Mouse (Mus musculus) heart, postnatal 14 days (tissue): Measurements from ENCODE around the gene Gm49333. TPM values are rescaled to one million over a fixed set of nuclear protein-coding genes. Genes with fewer than 3 reads are reported as not detected.
"Not testable (repeated sequence)": the region's sequence is repeated elsewhere in the genome, so short reads cannot be mapped to it uniquely, and the experiment has no call there.

Source experiments
- DNase-seq, 2 experiments: peaks; one replicate each; pipeline ENCODE4 v3.0.0; 2021 to 2022
- intact Hi-C: fragments of 180-260 bp; cut with DNase I; formaldehyde crosslinking; loops from one replicate; pipeline ENCODE4 v1.15.1; 2025
- total RNA-seq, 2 experiments: library from RNA; stranded (reverse); gene quantifications; 2 replicates each; pipeline ENCODE4 v1.2.3; 2021

Gene Gm49333
- total RNA-seq, 2 experiments from 2014 or later, result 0.29 TPM; not detected in 1

- intact Hi-C loops, result no loop called here
- peak; percentile 43 to 58 for DNase-seq
These were observed 10.7 kb downstream of the Gm49333 start for GRCm38 (mm10) chr16:20621991-20622685.

DNA sequence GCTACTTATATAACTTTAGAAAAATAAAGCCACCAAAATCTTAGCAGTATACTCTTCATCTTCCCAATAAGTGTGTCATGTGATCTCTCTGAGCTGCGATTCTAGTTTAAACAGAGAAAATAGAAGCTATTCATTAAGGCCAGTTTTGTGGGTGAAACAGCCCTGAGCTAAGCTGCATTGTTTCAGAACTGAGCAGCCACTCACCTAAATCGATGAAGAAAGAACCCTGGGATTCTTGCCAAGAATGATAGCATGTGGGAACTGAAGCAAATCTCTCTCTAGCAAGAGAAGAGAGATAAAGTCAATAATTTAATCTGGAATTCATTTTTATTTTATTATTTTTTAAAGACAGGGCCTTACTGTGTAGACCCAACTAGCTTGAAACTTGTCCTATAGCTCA, 11.8 kb downstream of the Gm49333 start:
- intact Hi-C loops, result no loop called here
- DNase-seq, result no peak

DNA sequence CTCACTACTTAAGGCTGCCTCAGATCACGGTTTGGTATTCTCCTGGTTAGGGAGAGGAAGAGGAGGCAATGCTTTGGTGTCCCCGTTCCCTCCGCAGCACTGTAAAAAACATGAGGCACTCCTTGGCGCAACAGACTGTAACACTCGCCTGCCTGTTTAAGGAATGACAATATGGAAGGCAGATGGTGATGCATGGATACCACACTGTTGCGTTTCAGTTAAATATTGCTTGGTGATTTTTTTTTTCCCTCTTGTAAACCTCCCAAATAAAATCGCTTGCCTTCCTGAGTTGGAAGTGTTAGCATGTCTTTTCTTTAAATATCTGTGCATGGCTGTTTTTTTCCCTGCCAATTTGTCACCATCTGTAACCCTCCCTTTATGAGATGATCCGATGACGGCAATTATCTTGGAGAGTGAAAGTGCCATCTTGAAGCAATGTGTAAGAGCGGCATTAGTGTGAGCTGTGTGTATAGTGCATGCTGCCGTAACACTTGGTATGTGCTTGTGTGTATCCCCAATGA, 17.5 kb downstream of the Gm49333 start:
- intact Hi-C loops, result no loop called here
- DNase-seq, result no peak

DNA sequence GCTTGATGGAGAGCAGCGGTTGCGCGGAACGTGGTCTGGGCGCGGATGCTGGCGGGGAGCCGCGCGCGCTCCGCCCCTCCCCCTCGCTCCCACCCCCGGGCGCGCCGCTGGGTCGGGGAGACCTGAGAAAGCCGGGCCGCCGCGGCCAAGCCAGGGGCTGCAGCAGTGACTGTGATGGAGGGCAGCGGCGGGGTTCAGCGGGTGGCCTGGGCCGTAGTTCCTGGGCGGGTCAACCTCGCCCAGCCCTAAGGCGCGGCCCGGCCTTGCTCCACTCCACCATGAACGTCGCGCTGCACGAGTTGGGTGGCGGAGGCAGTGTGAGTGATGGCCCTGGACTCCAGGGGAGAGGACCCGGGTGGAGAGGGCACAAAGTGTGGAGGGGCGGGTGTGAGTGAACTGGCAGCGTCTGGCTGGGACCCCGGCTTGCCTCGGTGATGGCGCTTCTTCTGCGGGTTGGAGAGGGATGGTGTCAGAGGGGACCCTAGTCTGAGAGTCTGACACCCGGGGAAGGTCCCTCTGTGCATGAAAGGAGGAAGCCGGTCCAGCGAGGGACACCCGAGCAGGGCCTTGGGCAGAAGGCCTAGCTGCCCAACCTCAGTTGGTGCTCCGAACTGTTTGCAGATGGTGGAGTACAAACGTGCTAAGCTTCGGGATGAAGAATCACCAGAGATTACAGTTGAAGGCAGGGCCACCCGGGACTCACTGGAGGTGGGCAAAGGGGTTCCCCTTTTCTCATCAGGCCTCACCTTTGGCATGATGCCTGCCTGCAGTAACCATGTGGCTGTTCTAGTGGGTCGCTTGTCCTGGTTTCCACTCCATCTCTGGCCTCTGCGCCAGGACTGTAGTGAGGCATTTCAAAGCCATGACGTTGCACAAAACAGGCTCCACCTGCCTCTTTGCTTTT, 18.6 kb downstream of the Gm49333 start, which contains the start of gene Ece2:
Ece2 (plus strand) TSS at position 98 of the 904 bp plus-strand sequence.
- DNase-seq, result peak; percentile 6 to 15
- intact Hi-C loops, result no loop called here

- DNase-seq, result no peak
- intact Hi-C loops, result no loop called here
These were observed 26.0 kb downstream of the Gm49333 start for GRCm38 (mm10) chr16:20637410-20637809.

DNA sequence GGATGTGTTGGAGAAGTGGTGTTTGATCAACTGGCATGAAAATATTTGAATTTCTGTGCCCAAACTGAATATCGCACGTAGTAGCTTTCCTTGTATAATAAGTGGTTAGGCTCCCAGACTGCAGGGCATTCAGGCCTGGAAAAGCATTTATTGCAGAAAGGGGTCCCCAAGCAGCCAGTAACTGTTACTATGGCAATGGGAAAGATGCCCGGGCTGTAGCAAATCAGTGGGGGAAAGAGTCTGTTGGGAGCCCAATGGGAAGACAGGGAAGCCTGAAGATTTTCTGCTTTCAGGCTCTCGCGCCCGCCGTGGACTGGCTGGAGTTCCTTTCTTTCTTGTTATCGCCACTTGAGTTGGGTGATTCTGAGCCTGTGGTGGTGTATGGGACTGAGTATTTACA, 27.0 kb downstream of the Gm49333 start:
- intact Hi-C loops, result no loop called here
- DNase-seq, result no peak

DNA sequence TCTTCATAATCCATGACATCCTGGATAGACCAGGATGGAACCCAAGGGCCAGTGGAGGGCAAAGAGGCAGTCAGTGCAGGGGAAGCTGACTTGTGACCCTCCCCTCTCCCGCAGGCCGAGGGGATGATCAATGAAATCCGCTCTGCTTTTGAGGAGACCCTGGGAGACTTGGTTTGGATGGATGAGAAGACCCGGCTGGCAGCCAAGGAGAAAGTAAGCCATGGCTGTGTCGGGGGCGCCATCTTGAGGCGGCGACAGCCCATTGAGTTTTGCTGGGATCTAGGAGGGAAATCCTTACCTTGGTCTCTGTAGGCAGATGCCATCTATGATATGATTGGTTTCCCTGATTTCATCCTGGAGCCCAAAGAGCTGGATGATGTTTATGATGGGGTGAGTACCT, 30.8 kb downstream of the Gm49333 start:
- intact Hi-C loops, result loop anchor here (2.0 to 10.0 kb wide), 2 partner anchors 143 to 217 kb away; partner anchors contain the start of genes Abcc5 and Eif2b5
- DNase-seq, result peak; percentile 79 to 81

DNA sequence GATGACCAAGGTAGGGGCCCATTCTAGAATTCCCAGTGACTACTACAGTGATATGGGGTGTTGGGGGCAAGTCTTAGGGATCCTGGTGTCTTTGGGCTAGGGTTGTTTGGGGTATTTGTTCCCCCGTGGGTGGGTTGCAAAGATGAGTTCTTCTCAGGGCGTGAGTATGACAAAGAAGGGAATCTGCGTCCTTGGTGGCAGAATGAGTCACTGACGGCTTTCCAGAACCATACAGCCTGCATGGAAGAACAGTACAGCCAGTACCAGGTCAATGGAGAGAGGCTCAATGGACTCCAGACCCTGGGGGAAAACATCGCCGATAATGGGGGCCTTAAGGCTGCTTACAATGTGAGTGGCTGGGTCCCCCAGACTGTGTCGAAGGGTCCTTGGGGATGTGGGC, 32.5 kb downstream of the Gm49333 start:
- DNase-seq, result no peak
- intact Hi-C loops, result loop anchor here (2.0 to 10.0 kb wide), 2 partner anchors 145 to 219 kb away; partner anchors contain the start of genes Abcc5 and Eif2b5

- intact Hi-C loops, result loop anchor here (2.0 kb wide), 1 partner anchor 41 kb away; the partner anchor contains the start of genes Alg3, Eef1akmt4 and Gm49333
- DNase-seq, result peak; percentile 97 to 99
These were observed 39.9 kb downstream of the Gm49333 start, which contains the start of gene Psmd2 for GRCm38 (mm10) chr16:20651076-20651946. Gene Psmd2 (plus strand): TSS chr16:20651652.

DNA sequence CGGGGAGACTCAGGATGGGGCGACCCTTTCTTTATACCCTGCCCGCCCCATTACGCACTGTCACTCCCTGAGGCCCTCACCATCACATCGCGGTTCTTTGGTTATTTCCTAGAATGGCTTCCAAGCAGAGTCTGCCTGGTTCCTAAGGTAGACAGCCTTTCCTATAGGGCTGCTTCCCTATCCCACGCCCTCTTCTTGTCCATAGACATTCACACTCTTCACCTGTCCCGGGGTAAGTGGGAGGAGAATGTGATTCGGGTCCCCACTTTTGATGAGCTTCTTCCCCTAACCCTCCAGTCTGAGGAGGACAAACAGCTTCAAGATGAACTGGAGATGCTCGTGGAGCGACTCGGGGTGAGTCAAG, 40.5 kb downstream of the Gm49333 start:
- intact Hi-C loops, result loop anchor here (2.0 kb wide), 1 partner anchor 41 kb away; the partner anchor contains the start of genes Alg3, Eef1akmt4 and Gm49333

DNA sequence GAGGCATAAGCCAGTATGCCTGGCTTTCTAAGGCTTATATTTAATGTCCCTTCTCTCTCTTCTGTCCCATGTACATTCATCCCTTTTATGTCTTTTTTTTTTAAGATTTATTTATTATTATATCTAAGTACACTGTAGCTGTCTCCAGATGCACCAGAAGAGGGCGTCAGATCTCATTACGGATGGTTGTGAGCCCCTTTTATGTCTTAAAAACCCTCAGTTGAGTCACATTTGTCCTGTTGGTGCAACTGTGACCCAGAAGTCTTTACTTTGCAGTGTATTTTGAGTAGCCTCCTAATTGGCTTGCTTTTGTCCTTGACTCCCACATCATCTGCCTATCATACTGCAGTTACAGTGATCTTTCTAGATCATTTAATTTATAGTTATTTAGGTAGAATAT, 41.9 kb downstream of the Gm49333 start:
- intact Hi-C loops, result no loop called here

More for the DNA sequence above, 40.5 kb downstream of the Gm49333 start:
- DNase-seq, result no peak

GRCm38 (mm10) chr16:20657661-20658060, 46.3 kb downstream of the Gm49333 start:
- intact Hi-C loops, result no loop called here

More for the DNA sequence above, 41.9 kb downstream of the Gm49333 start:
- DNase-seq, result no peak

DNA sequence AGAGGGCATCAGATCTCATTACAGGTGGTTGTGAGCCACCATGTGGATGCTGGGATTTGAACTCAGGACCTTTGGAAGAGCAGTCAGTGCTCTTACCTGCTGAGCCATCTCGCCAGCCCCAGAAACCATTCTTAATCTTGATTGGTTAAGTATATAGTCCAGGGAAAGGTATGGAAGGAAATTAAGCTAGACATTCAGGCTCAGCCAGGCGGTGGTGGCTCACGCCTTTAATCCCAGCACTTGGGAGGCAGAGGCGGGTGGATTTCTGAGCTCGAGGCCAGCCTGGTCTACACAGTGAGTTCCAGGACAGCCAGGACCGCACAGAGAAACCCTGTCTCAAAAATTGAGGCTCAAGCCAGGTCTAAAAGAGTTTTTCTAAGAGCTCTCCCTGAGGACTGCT, 56.6 kb downstream of the Gm49333 start, which contains the start of gene Eif4g1:
Eif4g1 (plus strand) TSS at position 301 of the 400 bp plus-strand sequence.
- DNase-seq, intact Hi-C loops: not testable (repeated sequence)

More at GRCm38 (mm10) chr16:20657661-20658060, 46.3 kb downstream of the Gm49333 start:
- DNase-seq, result no peak

- no peak for DNase-seq
- intact Hi-C loops, result no loop called here
These were observed 58.9 kb downstream of the Gm49333 start for GRCm38 (mm10) chr16:20670291-20670690.

DNA sequence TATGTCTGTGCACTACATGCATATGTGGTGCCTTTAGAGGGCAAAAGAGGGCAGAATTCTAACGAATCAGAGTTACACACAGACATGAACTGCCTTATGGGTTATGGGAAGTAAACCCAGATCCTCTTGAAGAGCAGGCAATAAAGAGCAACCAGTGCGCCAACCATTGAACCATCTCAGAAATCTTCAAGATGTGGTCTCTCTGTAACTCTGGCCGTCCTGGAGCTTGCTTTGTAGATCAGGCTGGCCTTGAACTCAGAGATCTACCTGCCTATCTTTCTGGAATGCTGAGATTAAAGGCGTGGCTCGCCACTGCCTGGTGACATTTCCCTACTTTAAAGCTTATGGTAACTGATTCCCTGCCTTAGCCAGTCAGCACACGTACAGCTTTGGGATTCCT, 60.5 kb downstream of the Gm49333 start:
- no peak for DNase-seq
- intact Hi-C loops, result no loop called here

GRCm38 (mm10) chr16:20672500-20672902, 61.1 kb downstream of the Gm49333 start:
- intact Hi-C loops, result no loop called here

DNA sequence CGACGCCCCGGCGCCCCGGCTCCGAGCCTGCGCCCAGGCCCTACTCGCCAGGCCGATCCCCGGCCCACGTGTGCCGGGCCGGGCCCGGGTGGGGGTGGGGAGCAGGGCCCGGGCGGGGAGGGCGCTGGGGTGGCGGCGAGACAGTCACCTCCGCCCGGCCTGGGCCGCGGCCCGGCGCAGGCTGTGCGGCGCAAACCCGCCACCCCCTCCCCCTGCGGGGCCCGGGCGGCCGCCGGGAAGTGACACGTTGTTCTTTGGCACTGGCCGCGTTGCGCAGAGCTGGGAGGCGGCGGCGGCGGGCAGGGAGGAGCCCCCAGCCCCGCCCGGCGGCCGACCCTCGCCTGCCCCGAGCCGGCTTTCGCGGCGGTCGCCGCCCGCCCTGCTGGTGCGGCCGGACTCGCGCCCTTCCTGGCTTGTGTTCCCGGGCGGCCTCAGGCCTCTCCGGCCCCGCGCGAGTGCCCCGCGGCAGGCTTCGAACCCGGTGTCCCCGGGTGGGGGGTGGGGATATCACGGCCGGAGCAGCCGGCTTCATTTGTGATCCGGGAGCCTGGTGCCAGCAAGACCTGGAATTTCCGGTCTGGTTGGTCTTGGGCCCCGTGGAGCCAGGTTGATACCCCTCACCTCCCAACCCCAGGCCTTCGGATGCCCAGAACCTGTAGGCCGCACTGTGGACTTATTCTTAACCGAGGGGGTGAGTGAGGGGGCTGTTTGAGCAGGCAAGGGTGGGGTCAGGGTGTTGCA, 61.7 kb downstream of the Gm49333 start:
- intact Hi-C loops, result no loop called here
- DNase-seq, result peak; percentile 81 to 82

More at GRCm38 (mm10) chr16:20672500-20672902, 61.1 kb downstream of the Gm49333 start:
- DNase-seq, result peak; percentile 98

DNA sequence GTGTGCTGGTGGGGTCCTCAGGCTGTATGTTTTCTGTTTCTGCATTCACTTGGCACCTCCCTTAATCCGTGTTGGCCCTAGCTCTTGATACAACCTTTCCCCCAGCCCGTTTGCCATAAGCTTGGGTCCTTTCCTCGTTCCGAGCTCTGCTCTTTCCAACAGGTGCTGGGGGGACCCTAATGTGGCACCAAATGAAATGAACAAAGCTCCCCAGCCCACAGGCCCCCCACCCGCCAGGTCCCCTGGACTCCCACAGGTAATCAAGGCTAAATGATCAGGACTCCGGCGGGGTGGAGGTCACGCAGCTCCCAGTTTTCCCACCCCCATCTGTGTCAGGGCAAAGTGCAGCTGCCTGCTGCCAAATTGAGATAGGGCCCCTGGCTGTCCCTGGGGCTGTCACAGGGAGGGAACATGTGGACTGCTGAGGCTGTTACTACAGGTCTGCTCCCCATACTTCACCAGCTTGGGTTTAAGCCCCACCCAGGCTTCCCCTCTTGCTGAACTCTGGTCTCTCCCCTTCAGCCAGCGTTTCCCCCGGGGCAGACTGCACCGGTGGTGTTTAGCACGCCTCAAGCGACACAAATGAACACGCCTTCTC, 62.4 kb downstream of the Gm49333 start:
- peak; percentile 16 to 34 for DNase-seq
- intact Hi-C loops, result loop anchor here (1.0 kb wide), 1 partner anchor 18 kb away; no protein-coding TSS in a partner anchor
